Comparison of ENCODE assay signal across 23 mouse cellular contexts in genomic region chr15:93494700-93495099, GRCm38 (mm10).
A peak's percentile ranks its signal among the peaks of the same experiment; 100 is the strongest.
DNase-seq lines count a peak whose midpoint lies in the region; ATAC-seq and TF ChIP-seq lines count a peak whose summit lies in the region.
"Had no signal": no experiment of that assay in that cellular context is flagged by ENCODE, and none has a peak within 500 bp of the region (broad histone marks: within the 10 kb centered on the region; RNA-seq: fewer than 3 reads in every experiment).

No protein-coding gene starts in this region.

- no peak for TF ChIP-seq CTCF in cerebellum, adult 2 months (IDR thresholded peaks at IDR 0.05; ENCODE audit: borderline replicate concordance, insufficient read depth, low read depth, low read length)

- H3K36me3 ChIP-seq in limb, embryonic 11.5 days (ENCODE audit: control insufficient read depth, insufficient read depth, low read length), result no peaks in the 10 kb centered on the region; the same call in 1 of the 2 replicates
- H3K36me3 ChIP-seq in limb, embryonic 10.5 days, result peaks cover 66% of the 10 kb centered on the region
- H3K36me3 ChIP-seq in neural tube, embryonic 15.5 days, result peaks cover 18% of the 10 kb centered on the region

- no peak for DNase-seq in cerebellum, adult 2 months
- no peak for DNase-seq in cerebellum, postnatal 36 days
- DNase-seq in heart, adult 8-10 months (ENCODE audit: low spot score), result peak; percentile 24
- DNase-seq in heart, postnatal 25 days (ENCODE audit: low spot score), result no peak
- DNase-seq in limb, embryonic 11.5 days (ENCODE audit: low spot score), result no peak
- no peak for DNase-seq in limb, embryonic 10.5 days (ENCODE audit: low spot score)
- DNase-seq in lung, postnatal 10 days, result peak; percentile 55
- DNase-seq: adrenal gland, postnatal 10 days; cerebellum, adult 9-10 months; forebrain, postnatal 0 days; gastrocnemius, postnatal 25 days; layer of hippocampus, adult 9-11 months; left cerebral cortex, postnatal 4 days; right cerebral cortex, postnatal 14 days; thymus, adult 2 months had no signal

- no peak for TF ChIP-seq POLR2A in cerebellum, adult 2 months (IDR thresholded peaks at IDR 0.05; ENCODE audit: borderline replicate concordance, insufficient read depth, low read length)

- H3K4me2 ChIP-seq in limb, embryonic 11.5 days (ENCODE audit: low read depth, severe bottlenecking), result peak overlapping the region; percentile 0; the same call in 1 of the 2 replicates
- H3K4me2 ChIP-seq in neural tube, embryonic 15.5 days, result no peak overlapping the region
- H3K4me2 ChIP-seq: hindbrain, embryonic 15.5 days; kidney, embryonic 15.5 days; liver, embryonic 11.5 days; midbrain, embryonic 13.5 days had no signal

- WGBS in cerebellum, adult 2 months, result 89% methylated on average over 7 of the region's 7 CpGs
- WGBS in limb, embryonic 11.5 days, result 80% methylated on average over 7 of the region's 7 CpGs
- WGBS in limb, embryonic 10.5 days, result 84% methylated on average over 7 of the region's 7 CpGs
- WGBS in neural tube, embryonic 15.5 days, result 87% methylated on average over 7 of the region's 7 CpGs

- no peaks in the 10 kb centered on the region for H3K27me3 ChIP-seq in cerebellum, adult 2 months (ENCODE audit: control insufficient read depth, insufficient read depth, low read length)
- no peaks in the 10 kb centered on the region for H3K27me3 ChIP-seq in limb, embryonic 11.5 days (ENCODE audit: control insufficient read depth, insufficient read depth, low read length)
- no peaks in the 10 kb centered on the region for H3K27me3 ChIP-seq in limb, embryonic 10.5 days (ENCODE audit: low read depth, poor library complexity, severe bottlenecking)
- no peaks in the 10 kb centered on the region for H3K27me3 ChIP-seq in neural tube, embryonic 15.5 days (replicated peaks)
- H3K27me3 ChIP-seq: hindbrain, embryonic 15.5 days; kidney, embryonic 15.5 days; megakaryocyte, embryonic 14.5 days; midbrain, embryonic 13.5 days had no signal

- H3K27ac ChIP-seq in cerebellum, adult 2 months (ENCODE audit: insufficient read depth, low read length), result peak overlapping the region; percentile 17; the same call in 1 of the 2 replicates
- H3K27ac ChIP-seq in limb, embryonic 11.5 days (replicated peaks; ENCODE audit: low read depth, low read length), result no peak overlapping the region
- H3K27ac ChIP-seq in limb, embryonic 10.5 days, result no peak overlapping the region
- H3K27ac ChIP-seq in neural tube, embryonic 15.5 days (replicated peaks), result no peak overlapping the region
- H3K27ac ChIP-seq: hindbrain, embryonic 15.5 days; kidney, embryonic 15.5 days; midbrain, embryonic 13.5 days; stomach, postnatal 0 days had no signal

- H3K9ac ChIP-seq in limb, embryonic 11.5 days (ENCODE audit: low read length), result no peak overlapping the region
- H3K9ac ChIP-seq in neural tube, embryonic 15.5 days (replicated peaks), result no peak overlapping the region
- H3K9ac ChIP-seq: forebrain, postnatal 0 days; hindbrain, embryonic 15.5 days; kidney, embryonic 15.5 days; midbrain, embryonic 13.5 days had no signal

- H3K4me3 ChIP-seq in cerebellum, adult 2 months (replicated peaks; ENCODE audit: insufficient read depth, low read depth, low read length), result no peak overlapping the region
- no peak overlapping the region for H3K4me3 ChIP-seq in limb, embryonic 11.5 days (ENCODE audit: low read depth, low read length)
- no peak overlapping the region for H3K4me3 ChIP-seq in limb, embryonic 10.5 days
- no peak overlapping the region for H3K4me3 ChIP-seq in neural tube, embryonic 15.5 days (replicated peaks)
- H3K4me3 ChIP-seq: hindbrain, embryonic 15.5 days; kidney, embryonic 15.5 days; megakaryocyte, embryonic 14.5 days; midbrain, embryonic 13.5 days had no signal

- ATAC-seq in limb, embryonic 11.5 days (ENCODE audit: insufficient number of reproducible peaks, low FRiP score, low TSS enrichment, low read depth), result no peak
- ATAC-seq in neural tube, embryonic 15.5 days (ENCODE audit: low FRiP score), result no peak
- ATAC-seq: activated CD4-positive, CD25-positive, alpha-beta regulatory T cell, adult 4 months; forebrain, postnatal 0 days; midbrain, embryonic 13.5 days had no signal

- H3K9me3 ChIP-seq in limb, embryonic 11.5 days (ENCODE audit: control insufficient read depth, low read length), result no peaks in the 10 kb centered on the region
- H3K9me3 ChIP-seq in limb, embryonic 10.5 days (replicated peaks), result no peaks in the 10 kb centered on the region
- H3K9me3 ChIP-seq in neural tube, embryonic 15.5 days (replicated peaks), result no peaks in the 10 kb centered on the region
- H3K9me3 ChIP-seq: hindbrain, embryonic 15.5 days; kidney, embryonic 15.5 days; megakaryocyte, embryonic 14.5 days; midbrain, embryonic 13.5 days had no signal

- H3K4me1 ChIP-seq in cerebellum, adult 2 months (ENCODE audit: control insufficient read depth, insufficient read depth, low read length), result no peaks in the 10 kb centered on the region
- no peaks in the 10 kb centered on the region for H3K4me1 ChIP-seq in limb, embryonic 11.5 days (ENCODE audit: control insufficient read depth, insufficient read depth, low read length)
- no peaks in the 10 kb centered on the region for H3K4me1 ChIP-seq in limb, embryonic 10.5 days
- H3K4me1 ChIP-seq in neural tube, embryonic 15.5 days, result no peaks in the 10 kb centered on the region
- H3K4me1 ChIP-seq: hindbrain, embryonic 15.5 days; kidney, embryonic 15.5 days had no signal

- intact Hi-C loops in heart, postnatal 25 days (cut with DNase I), result no loop called here

Comparison
In these comparisons a context has a peak if more than half of its experiments do, and no peak if none do; other contexts are left out.
1. DNase-seq: peak in heart, adult 8-10 months (single experiment) and lung, postnatal 10 days (single experiment); none in cerebellum, adult 2 months (0 of 2), cerebellum, postnatal 36 days (0 of 2), heart, postnatal 25 days (single experiment), limb, embryonic 11.5 days (single experiment) and limb, embryonic 10.5 days (single experiment).